Mouse (Mus musculus): ENCODE measurements around the gene Slc8a1.

Gene Slc8a1

DNA sequence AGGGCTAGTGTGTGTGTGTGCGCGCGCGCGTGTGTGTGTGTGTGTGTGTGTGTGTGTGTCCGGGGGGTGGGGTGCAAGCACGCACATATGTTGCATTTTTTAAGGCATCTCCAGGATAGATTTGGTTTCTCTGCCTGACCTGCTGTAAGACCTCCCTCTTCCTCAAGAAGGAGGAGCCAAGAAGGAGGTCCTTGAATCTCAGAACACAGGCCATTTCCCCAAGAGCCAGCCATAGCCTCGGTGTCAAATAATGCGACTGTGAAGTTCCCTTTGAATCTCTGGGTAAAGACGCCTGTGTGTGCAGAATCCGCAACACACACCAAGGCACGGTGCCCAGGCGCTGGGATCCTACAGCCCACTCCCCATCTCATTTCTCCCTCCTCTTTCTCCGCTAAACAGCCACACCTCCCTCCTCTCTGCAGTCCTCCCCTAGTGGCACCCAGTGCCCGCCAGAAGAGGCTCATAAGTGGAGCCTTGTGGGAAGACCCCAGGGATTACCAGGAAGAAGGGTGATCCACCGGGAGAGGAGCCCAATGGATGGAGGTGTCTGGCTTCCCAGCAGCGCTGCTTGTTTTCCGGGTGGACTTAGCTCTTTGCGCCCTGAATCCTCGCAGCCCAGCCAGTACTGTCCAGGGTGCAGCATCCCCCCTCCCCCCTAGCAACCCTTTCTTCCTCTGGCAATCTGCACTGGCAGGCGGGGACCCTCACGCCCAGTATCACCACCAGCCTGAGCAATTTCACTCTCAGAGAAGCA lies 68.9 kb downstream of the Slc8a1 start:
- no peak for DNase-seq

DNA sequence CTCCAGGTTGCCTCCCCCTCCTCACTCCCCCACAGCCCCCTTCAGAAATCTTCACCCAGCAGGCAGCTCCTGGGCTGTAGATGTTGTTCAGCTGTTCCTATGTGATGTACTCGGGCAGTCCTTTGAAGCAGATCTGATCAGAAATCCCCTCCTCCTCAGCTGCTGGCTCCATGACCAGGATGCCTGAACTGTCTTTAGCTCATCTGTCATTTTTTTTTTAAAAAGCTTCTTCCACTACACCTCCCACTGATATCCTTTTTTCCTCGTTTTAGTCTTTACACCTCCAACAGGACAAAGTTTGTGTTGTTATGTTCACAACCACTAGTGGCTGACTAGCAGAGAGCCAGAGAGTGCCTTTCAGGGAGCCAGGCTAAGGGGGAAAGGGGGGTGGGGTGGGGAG lies 69.7 kb downstream of the Slc8a1 start:
- no peak for DNase-seq

DNA sequence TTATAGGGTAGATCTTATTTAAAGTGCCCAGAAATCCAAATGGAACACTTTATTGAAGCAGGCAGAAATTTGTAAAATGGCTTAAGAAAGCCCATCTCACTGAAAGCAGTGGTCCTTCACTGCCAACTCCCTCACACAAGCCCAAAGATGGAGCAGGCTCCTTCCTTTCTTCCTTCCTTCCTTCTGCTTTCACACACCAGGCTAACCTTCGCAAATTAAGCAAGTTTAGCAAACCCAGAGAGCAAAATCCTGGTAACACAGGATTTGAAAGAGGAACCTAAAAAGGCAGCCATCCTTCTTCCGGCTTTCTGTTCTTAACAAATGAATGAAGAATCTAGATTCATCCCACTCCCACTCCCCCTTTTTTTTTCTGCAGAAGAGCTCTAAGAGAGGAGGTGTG lies 70.2 kb downstream of the Slc8a1 start:
- no peak for DNase-seq

DNA sequence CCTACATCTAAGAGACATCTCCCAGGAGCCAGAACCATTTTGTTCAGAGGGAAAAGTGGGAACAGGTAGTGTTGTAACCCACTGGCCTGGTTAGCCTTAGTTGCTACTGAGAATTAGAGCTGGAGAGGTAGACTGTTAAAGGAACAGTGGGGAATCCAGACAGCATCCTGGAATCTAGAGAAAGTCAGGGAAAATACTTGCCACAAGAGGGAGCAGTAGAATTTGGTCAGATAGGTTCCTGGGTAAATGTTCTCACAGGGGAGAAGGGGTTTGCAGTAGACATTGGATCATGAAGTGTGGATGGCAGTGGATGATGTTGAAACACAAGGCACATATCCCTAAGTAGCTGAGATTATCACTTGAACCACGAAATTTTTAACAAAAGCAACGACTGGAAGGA lies 71.6 kb downstream of the Slc8a1 start:
- DNase-seq, result no peak

DNA sequence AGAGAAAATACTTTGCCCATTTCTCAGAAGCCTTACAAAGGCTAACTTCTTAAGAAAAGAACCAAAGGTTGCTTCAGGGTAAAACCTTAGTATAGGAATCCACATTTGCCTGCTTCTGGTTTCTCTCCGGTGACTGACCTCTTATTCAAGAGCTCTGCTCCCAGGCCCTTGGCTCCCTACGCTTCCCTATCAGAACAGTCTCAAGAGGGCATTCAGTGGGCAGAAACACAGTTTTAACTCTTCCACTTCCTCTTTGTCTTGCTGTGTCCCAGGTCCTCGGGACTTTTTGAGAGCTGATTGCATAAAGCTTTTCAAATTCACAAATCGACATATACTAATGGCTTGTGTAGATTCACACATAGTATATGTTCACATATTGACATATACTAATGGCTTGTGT lies 73.3 kb downstream of the Slc8a1 start:
- no peak for DNase-seq

DNA sequence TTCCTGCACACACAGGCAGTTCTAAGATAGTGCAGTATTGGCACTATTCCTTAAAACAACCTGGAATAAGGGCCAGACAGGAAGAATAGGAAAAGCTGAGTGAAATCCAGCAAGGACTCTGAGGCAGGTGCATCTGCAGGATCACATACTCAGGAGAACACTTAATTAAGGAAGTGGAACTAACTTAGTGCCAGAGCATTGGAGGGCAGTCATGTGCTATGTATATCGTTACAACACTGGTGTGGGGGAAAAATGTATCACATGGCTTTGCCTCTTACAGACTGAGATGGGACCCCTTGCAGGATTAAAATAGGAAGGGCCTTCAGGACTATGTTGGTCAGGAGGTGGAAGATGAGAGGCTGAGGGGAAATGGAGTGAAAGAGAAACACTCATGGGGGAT lies 80.3 kb downstream of the Slc8a1 start:
- no peak for DNase-seq

DNA sequence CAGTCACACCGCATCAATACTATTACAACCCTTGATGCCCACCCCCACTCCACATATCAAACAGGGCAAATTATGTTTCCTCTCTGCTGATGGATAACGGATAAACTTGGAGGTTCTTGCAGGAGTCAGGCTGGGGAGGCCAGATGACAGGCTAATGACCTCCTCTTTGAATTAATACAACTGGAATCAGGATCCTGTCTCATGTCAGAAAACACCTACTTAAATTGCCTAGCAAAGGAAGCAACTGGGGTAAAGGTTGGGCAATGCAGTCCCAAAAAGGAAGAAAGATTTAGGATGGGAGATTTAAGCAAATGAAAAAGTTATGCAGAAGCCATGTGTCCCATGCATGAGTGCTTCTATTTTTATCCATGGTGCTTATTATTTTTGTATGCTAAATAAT lies 83.6 kb downstream of the Slc8a1 start:
- DNase-seq, result no peak

DNA sequence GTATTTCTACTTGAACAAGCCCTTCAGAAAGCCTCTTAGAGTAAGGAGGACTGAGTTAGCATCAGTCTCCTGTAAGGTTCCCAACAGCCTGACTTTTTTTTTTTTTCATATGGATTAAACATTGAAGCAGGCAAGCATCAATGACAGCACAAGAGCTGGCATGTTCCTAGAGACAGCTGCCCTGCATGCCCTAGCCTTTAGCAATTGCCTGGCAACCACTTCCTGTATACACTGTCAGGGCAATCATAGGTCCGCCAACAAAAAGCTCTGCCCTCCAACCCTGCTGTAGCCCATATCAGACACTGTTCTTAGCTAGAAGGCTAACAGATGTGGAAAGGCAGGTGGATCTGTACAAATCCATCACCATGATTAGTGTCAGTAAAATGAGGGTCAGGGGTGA lies 85.2 kb downstream of the Slc8a1 start:
- DNase-seq, result no peak

DNA sequence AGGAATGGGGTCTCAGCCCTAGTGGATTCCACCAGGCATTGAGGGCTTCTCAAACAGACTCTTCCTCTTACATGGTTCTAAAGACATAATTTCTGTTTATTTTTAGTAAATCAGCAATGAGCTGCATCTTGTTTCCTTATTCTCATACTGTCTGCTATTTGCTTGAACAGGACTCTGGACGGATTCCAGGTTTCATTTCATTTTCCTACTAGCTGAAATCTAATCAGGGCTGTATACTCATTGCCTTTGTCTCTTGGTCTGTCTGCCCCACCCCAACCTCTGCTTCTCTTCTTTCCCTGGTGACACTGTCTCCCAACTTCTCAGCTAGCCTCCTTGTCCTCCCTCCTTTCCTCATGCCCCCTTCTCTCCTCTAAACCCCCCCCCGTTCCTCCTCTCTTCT lies 101.4 kb downstream of the Slc8a1 start:
- DNase-seq, result no peak

DNA sequence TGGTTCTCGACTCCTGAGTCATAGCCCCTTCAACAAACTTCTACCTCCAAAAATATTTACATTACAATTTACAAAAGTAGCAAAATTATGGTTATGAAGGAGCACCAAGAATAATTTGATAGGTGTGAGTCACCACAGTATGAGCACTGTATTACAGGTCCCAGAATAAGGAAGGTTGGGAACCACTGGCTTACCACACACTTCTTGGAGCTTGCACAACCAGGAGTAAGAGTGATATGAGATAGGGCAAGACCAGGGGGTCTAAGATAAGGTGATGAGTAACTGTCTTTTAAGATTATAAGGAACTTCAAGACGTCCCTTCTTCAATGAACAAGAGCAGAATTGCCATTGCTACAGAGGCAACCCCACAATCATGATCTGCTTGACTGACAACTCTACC lies 107.7 kb downstream of the Slc8a1 start:
- DNase-seq, result no peak

DNA sequence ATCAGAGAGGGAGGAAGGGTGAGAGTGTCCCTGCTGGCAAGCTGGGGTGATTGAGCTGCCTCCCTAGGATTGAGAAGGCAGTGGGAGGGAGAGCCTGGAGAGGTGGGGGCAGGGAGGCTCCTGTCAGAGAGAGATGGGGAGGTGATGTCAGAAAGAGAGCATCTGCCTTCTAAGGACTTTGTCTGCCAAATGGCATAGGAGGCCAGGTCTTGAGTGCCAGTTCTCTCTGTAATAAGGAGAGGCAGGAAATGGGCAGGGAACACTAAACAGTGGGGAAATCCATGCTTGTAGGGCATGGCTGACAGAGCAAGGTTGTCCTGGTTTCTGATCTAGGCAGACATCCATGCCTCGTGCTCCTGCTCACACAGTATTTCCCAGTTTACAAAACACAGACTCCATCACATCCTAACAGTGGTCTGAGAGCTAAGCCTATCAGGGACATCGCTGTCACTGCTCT lies 117.0 kb downstream of the Slc8a1 start:
- DNase-seq, result no peak

DNA sequence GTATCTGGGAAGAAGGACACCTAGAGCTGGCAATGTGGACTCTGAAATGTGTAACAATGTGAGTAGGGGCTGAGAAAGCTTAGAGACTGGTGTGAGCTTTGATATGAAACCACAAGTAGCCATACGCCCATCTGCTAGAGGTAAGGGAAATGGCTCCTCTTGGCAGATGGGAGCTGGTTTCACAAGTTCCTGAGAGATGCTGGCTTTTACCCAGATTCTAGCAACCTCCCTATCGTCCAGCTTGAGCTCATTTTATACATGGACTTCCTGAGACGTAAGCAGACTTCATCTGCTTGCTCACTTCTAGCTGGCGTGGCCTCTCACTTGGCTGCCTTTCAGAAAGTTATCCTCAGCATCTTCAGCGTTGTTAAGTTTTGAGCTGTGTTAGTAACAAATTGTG lies 119.7 kb downstream of the Slc8a1 start:
- no peak for DNase-seq

DNA sequence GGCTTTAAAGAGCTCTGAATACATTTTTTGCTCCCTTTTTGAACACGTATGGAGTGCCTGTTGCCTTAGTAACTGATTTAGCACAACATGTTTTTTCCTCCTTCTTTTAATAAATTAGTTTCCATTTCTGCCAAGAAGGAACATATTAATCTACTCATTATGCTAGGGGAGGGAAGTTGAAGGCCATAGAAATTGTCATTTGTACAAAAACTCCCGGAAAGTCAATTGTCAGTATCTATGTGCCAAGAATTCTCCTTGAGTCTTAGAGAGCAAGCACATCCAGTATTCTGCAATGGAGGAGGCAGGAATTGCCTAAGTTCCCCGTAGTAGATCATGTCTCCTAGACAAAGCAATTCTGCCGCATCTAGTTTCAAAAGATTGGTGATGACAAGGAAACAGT lies 121.9 kb downstream of the Slc8a1 start:
- DNase-seq, result no peak

DNA sequence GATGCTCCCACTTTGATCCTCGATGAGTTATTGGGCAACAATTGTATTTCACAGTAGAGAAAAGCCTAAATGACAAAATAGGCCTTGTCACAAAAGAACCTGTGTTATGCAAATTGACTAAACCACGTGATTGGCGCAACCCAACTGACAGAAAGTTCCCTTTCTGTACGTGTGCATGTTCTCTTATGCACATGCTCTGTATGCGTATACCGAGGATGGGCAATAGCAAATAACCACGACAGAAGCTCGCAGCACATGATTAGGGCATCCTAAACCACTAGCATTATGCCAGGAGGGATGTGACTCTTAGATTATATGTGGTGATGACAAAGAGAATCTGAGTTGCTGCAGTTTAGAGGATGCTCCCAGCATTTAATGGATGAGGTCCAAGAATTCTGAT lies 122.8 kb downstream of the Slc8a1 start:
- no peak for DNase-seq

DNA sequence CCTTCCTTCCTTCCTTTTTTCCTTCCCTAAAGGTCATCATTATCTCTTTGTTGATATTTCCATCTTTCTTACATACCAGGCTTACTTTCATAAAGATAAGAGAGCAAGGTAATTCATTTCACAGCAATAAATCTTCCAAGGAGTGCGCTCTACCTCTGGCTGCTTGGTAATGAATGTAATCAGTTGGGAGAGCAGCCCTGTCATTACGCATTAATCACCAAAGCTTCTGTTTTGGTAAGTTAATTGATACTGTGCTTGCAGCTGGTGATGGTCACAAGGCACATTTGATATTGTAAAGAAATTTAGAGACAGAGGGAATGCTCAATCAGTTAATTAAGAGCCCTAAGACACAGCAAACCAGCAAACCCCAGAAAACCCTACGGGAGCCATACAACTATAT lies 130.7 kb downstream of the Slc8a1 start:
- no peak for DNase-seq

DNA sequence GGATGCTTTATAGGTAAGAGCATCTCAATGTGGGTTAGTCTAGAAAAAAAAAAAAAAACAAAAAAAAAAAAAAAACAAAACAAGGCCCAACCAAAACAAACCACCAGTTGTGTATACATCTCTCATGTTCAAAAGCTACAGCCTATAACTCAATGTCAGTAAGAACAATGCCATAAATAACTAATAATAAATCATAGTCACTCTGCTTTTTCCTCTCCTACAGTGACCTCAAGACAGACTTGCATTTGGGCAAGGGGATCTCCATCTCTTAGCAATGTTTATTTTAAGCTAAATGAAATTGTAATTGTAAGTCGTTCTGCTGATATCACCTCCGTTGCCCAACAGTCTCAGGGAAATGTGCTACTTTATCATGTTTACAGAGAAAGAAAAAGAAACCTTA lies 132.1 kb downstream of the Slc8a1 start:
- no peak for DNase-seq

DNA sequence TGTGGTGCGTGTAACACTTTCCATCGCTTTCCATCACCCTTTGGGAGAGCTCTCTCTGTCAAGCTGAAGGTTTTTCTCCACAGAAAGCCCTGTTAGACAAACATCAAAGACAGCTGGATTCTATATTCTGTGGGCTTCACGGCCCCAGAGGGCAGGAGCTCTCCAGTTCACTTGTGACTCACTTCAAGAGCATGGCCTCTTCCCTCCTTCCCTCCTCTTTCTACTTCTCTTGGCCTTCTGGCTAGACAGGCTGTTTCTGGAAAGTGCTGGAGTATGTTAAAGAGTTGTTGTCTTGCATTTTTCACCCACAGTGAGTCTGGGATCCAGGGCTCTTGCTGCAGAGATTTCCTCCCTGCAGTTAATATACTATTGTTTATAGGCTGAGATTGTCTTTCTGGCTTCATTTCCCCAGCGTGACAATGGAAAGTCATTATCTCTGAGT lies 132.9 kb downstream of the Slc8a1 start:
- no peak for DNase-seq

DNA sequence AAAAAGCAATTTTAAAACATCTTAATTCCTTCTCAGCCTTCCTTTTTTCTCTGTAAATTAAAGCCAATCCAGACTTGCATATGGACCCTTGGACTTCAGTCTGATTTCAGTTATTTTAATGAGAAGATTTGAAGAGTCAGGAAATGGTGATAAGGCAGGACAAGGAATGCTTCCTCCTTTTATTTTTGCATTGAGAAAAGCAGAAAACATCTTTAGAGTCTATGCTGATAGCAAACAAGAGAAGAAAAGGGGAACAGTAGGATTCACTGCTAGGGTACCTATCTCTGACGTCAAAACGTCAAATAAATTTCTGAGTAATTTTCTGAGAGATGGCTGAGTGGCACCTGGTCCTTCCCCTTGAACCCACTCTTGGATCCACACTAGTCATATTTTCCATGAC lies 139.1 kb downstream of the Slc8a1 start:
- DNase-seq, result no peak

DNA sequence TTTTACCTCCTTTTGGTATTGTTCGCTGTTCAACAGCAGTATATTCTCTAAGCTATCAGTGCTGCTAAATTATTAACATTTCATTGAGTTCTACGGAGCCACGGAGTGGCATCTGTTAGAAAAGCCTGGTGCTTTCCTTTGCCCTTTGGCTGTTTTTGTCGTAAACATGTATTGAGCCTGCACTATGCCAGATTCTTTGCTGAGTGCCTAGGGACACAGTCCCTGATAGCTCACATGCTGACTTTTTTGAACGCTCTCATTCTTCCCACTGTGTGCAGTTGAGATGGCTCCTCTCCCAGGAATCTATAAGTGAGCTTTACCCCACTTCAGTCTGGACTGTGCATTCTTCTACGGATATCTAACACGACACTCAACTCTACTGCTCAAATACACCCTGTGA lies 148.4 kb downstream of the Slc8a1 start:
- DNase-seq, result no peak

DNA sequence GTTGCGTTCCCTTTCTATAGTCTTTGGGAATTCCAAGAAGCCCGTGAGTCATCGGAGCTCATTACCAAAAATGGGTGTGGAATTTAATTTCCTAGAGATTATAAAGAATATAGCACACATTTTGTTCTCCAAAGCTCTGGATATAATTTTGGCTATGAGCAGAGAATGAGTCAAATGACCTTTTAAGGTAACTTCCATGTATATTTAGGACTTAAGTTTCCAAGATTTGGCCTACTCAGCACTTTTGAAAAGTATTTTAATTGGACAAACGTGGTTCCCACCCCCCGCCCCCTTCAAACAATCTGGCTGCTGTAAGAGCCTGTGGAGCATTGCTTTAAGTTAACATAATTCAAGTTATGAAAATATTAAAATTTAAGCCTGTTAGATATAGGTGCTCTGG lies 151.4 kb downstream of the Slc8a1 start:
- DNase-seq, result no peak

DNA sequence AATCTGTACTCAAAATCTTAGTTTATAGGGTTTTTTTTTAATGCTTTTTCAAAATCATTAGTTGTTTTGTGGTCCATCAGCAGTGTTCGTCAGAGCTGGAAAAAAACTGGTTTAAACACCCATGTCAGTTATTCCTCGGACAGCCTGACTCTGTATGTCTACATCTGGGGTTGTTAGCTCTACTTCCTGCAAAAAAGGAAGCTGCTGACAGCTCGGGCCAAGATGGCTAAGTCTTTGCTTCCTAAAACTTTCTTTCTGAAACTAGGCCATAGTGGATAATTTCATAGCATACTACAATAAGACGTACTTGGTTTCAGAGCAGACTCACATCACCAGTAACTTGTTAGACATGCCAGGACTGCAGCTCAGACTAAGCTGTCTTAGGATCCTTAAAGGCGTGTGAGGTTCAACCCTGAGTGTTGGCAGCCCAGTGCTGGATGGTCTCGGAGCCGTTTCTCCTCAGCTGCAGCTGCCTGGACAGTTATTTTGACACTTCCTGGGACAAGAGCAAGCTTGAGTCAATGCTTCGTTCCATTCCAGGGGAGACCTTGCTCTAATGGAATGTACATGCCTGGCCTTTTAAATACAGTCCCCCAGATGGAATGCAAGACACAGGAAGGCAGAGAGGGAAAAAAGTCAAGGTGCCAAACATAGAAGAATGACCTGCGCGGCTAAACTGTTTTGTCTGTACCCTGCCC lies 158.3 kb downstream of the Slc8a1 start:
- DNase-seq, result no peak

DNA sequence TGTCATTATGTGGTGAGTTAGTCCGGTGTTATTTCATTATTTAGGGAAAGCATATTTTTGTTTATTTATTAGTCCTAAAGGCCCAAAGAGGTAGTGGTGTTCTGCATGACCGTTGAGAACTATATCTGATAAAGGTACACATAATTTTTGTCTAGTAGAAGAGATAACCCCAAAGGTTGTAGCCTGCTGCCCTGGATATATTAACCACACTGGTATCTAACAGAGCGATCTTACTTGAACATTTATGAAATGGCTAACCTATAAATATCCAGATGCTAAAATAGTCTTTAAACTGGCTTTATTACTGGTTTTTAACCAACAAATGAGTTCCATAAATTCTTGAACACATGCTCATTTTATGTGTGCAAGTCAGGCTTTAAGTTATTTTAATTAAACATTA lies 161.3 kb downstream of the Slc8a1 start:
- DNase-seq, result no peak

DNA sequence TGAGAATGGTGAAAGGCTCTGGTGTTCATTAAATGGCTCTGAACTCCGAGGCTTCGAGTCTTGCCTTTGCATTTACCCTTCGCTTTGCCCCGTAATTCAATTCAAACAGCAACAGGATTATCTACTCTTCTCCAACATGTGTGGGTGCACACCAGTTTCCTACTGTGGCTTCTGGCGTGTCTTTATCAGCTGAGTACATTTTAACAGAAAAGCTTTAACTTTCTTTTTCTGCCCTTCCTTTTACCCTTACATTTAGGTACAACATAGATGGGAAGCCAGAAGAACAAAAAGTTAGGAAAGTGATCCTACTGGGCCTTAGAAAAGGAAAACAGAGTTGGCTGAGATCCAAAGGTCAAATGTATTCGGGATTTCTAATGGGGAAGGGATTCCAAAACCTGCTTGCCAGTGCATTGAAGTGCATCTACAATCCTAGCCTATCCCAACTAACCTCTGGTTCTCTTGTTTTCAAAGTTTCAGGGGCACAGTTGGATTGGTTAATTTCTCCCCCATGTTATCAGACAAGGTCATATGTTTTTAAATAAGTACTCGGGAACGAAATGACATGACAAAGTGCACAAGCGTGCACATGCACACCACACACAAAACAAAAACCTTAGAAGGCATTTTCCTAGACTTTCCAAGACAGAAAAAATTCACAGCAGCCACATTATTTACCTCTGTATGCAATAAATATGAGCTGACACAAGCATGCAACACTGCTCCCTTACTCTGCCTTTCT lies 172.4 kb downstream of the Slc8a1 start:
- DNase-seq, result no peak

Measured in thymus, postnatal 14 days (tissue).